Comparison of ENCODE assay signal across 33 mouse cellular contexts in genomic region chr16:21785000-21785399, GRCm38 (mm10). TPM values are rescaled to one million over a fixed set of nuclear protein-coding genes. Genes with fewer than 3 reads are reported as not detected.
DNase-seq lines count a peak whose midpoint lies in the region; ATAC-seq and TF ChIP-seq lines count a peak whose summit lies in the region.
"Had no signal": no experiment of that assay in that cellular context is flagged by ENCODE, and none has a peak within 500 bp of the region (broad histone marks: within the 10 kb centered on the region; RNA-seq: fewer than 3 reads in every experiment).

No protein-coding gene starts in this region.

- H3K4me2 ChIP-seq in intestine, postnatal 0 days (replicated peaks; ENCODE audit: low read depth), result no peak overlapping the region
- no peak overlapping the region for H3K4me2 ChIP-seq in intestine, embryonic 16.5 days (ENCODE audit: low read depth, low read length)
- H3K4me2 ChIP-seq in kidney, embryonic 14.5 days (replicated peaks; ENCODE audit: low read depth, low read length), result no peak overlapping the region
- H3K4me2 ChIP-seq: embryonic facial prominence, embryonic 15.5 days; heart, embryonic 15.5 days; hindbrain, embryonic 12.5 days; liver, embryonic 15.5 days; lung, embryonic 15.5 days; midbrain, embryonic 12.5 days; stomach, embryonic 15.5 days had no signal

- no peak overlapping the region for H3K9ac ChIP-seq in intestine, postnatal 0 days (ENCODE audit: low read depth, low read length)
- no peak overlapping the region for H3K9ac ChIP-seq in intestine, embryonic 16.5 days (ENCODE audit: low read depth, low read length)
- H3K9ac ChIP-seq in kidney, embryonic 14.5 days (ENCODE audit: low read depth, low read length), result no peak overlapping the region
- H3K9ac ChIP-seq: embryonic facial prominence, embryonic 15.5 days; heart, embryonic 15.5 days; hindbrain, embryonic 12.5 days; liver, embryonic 15.5 days; lung, embryonic 15.5 days; midbrain, embryonic 12.5 days; stomach, embryonic 15.5 days had no signal

- H3K27me3 ChIP-seq in intestine, postnatal 0 days (replicated peaks; ENCODE audit: control insufficient read depth, insufficient read depth, low read length), result no peaks in the 10 kb centered on the region
- H3K27me3 ChIP-seq in intestine, embryonic 16.5 days (replicated peaks; ENCODE audit: control insufficient read depth, insufficient read depth, low read length), result no peaks in the 10 kb centered on the region
- H3K27me3 ChIP-seq in kidney, embryonic 14.5 days (ENCODE audit: control insufficient read depth, insufficient read depth, low read length), result no peaks in the 10 kb centered on the region
- H3K27me3 ChIP-seq: embryonic facial prominence, embryonic 15.5 days; heart, embryonic 15.5 days; hindbrain, embryonic 12.5 days; liver, embryonic 15.5 days; lung, embryonic 15.5 days; Patski; stomach, embryonic 15.5 days had no signal

- ATAC-seq in intestine, postnatal 0 days, result no peak
- no peak for ATAC-seq in intestine, embryonic 16.5 days
- ATAC-seq in kidney, embryonic 14.5 days (ENCODE audit: low FRiP score, low TSS enrichment), result no peak
- ATAC-seq: forebrain, embryonic 14.5 days; Patski had no signal

- TF ChIP-seq CTCF in intestine, postnatal 0 days (IDR thresholded peaks at IDR 0.05; ENCODE audit: low read depth), result peak; percentile 35; the same call in 1 of the 2 replicates

- WGBS in intestine, postnatal 0 days, result 55% methylated on average over 4 of the region's 4 CpGs
- WGBS in intestine, embryonic 16.5 days, result 70% methylated on average over 4 of the region's 4 CpGs
- WGBS in kidney, embryonic 14.5 days, result 87% methylated on average over 4 of the region's 4 CpGs

- H3K27ac ChIP-seq in intestine, postnatal 0 days (ENCODE audit: low read depth, low read length), result no peak overlapping the region
- H3K27ac ChIP-seq in intestine, embryonic 16.5 days (ENCODE audit: low read length), result no peak overlapping the region
- no peak overlapping the region for H3K27ac ChIP-seq in kidney, embryonic 14.5 days (ENCODE audit: low read depth, low read length)
- H3K27ac ChIP-seq: embryonic facial prominence, embryonic 10.5 days; embryonic facial prominence, embryonic 15.5 days; heart, embryonic 10.5 days; heart, embryonic 15.5 days; hindbrain, embryonic 12.5 days; liver, embryonic 15.5 days; lung, embryonic 15.5 days; midbrain, embryonic 12.5 days; stomach, embryonic 15.5 days had no signal

- no peaks in the 10 kb centered on the region for H3K9me3 ChIP-seq in intestine, postnatal 0 days (ENCODE audit: control insufficient read depth)
- no peaks in the 10 kb centered on the region for H3K9me3 ChIP-seq in intestine, embryonic 16.5 days (ENCODE audit: control insufficient read depth, low read length)
- H3K9me3 ChIP-seq in kidney, embryonic 14.5 days (ENCODE audit: control insufficient read depth, low read length), result no peaks in the 10 kb centered on the region
- H3K9me3 ChIP-seq: embryonic facial prominence, embryonic 10.5 days; embryonic facial prominence, embryonic 15.5 days; heart, embryonic 10.5 days; heart, embryonic 15.5 days; hindbrain, embryonic 12.5 days; liver, embryonic 15.5 days; lung, embryonic 15.5 days; midbrain, embryonic 12.5 days; stomach, embryonic 15.5 days had no signal

- DNase-seq in 416B (ENCODE audit: low read depth) (peak; percentile 24), R1 (ENCODE audit: low read depth, low spot score) (peak; percentile 82)
- DNase-seq in CD4-positive helper T cell, adult 2 months (ENCODE audit: low read depth, low spot score), result peak; percentile 15
- DNase-seq in adrenal gland, postnatal 36 days, result no peak
- no peak for DNase-seq in lung, postnatal 14 days
- DNase-seq: adrenal gland, adult 2 months; B cell, adult 2 months; cerebellum, adult 2 months; cerebellum, postnatal 25 days; gastrocnemius, postnatal 25 days; heart, adult 11 months; heart, postnatal 36 days; kidney, adult 18-20 months; kidney, postnatal 4 days; layer of hippocampus, postnatal 36 days; left cerebral cortex, postnatal 4 days; lung, postnatal 36 days; right cerebral cortex, postnatal 25 days; thymus, postnatal 36 days had no signal

- no peaks in the 10 kb centered on the region for H3K36me3 ChIP-seq in intestine, postnatal 0 days (ENCODE audit: control insufficient read depth, insufficient read depth)
- no peaks in the 10 kb centered on the region for H3K36me3 ChIP-seq in intestine, embryonic 16.5 days (ENCODE audit: control insufficient read depth, insufficient read depth, low read length)
- no peaks in the 10 kb centered on the region for H3K36me3 ChIP-seq in kidney, embryonic 14.5 days (ENCODE audit: control insufficient read depth, insufficient read depth, low read length)
- H3K36me3 ChIP-seq: embryonic facial prominence, embryonic 10.5 days; embryonic facial prominence, embryonic 15.5 days; heart, embryonic 10.5 days; heart, embryonic 15.5 days; hindbrain, embryonic 12.5 days; liver, embryonic 15.5 days; lung, embryonic 15.5 days; midbrain, embryonic 12.5 days; stomach, embryonic 15.5 days had no signal

- H3K4me3 ChIP-seq in intestine, postnatal 0 days (ENCODE audit: low read depth, low read length), result no peak overlapping the region
- no peak overlapping the region for H3K4me3 ChIP-seq in intestine, embryonic 16.5 days (ENCODE audit: low read length)
- H3K4me3 ChIP-seq in kidney, embryonic 14.5 days (ENCODE audit: low read length), result no peak overlapping the region
- H3K4me3 ChIP-seq: embryonic facial prominence, embryonic 10.5 days; embryonic facial prominence, embryonic 15.5 days; heart, embryonic 10.5 days; heart, embryonic 15.5 days; hindbrain, embryonic 12.5 days; liver, embryonic 15.5 days; lung, embryonic 15.5 days; midbrain, embryonic 12.5 days; stomach, embryonic 15.5 days had no signal

- 0 out of 2 replicates have a peak, but pooled peaks cover 7% of the 10 kb centered on the region for H3K4me1 ChIP-seq in intestine, postnatal 0 days (replicated peaks; ENCODE audit: control insufficient read depth, insufficient read depth, low read length)
- peaks cover 7% of the 10 kb centered on the region; the same call in 1 of the 2 replicates for H3K4me1 ChIP-seq in intestine, embryonic 16.5 days (ENCODE audit: control insufficient read depth, insufficient read depth, low read length)
- H3K4me1 ChIP-seq in kidney, embryonic 14.5 days (ENCODE audit: control insufficient read depth, insufficient read depth, low read length), result peaks cover 6% of the 10 kb centered on the region; the same call in 1 of the 2 replicates
- H3K4me1 ChIP-seq: embryonic facial prominence, embryonic 15.5 days had no signal

RNA-seq across cellular contexts. Expression of gene Ehhadh, which starts 2.6 kb away (rescaled TPM):
- polyA plus RNA-seq in intestine, postnatal 0 days (2015; fragmentation: Nextera tagmentation; extraction: Ambion mirVana), result 36.4 and 38.3 TPM in 2 replicates
- polyA plus RNA-seq in intestine, embryonic 16.5 days (2015; fragmentation: Nextera tagmentation; extraction: Ambion mirVana), result 20.2 and 25.9 TPM in 2 replicates
- total RNA-seq in adrenal gland, postnatal 36 days (2021), result 10 to 100 TPM; 35.8 to 59.4 TPM
- 1.1 and 1.9 TPM in 2 replicates for polyA plus RNA-seq in kidney, embryonic 14.5 days (2014; fragmentation: Nextera tagmentation; extraction: Ambion mirVana)

RNA-seq across cellular contexts. Expression of gene Map3k13, which starts 9.1 kb away (rescaled TPM):
- polyA plus RNA-seq in intestine, postnatal 0 days (2015; fragmentation: Nextera tagmentation; extraction: Ambion mirVana), result 4.7 and 5.6 TPM in 2 replicates
- 2.2 and 2.8 TPM in 2 replicates for polyA plus RNA-seq in intestine, embryonic 16.5 days (2015; fragmentation: Nextera tagmentation; extraction: Ambion mirVana)
- 1 to 10 TPM in 1 of 2 experiments, under 1 TPM in 1; 0.82 to 1.1 TPM for total RNA-seq in adrenal gland, postnatal 36 days (2021)
- polyA plus RNA-seq in kidney, embryonic 14.5 days (2014; fragmentation: Nextera tagmentation; extraction: Ambion mirVana), result 0.60 and 1.2 TPM in 2 replicates

Comparison
In these comparisons a context has a peak if more than half of its experiments do, and no peak if none do; other contexts are left out.
1. DNase-seq: peak in 416B (single experiment), CD4-positive helper T cell, adult 2 months (single experiment) and R1 (single experiment); none in adrenal gland, postnatal 36 days (0 of 2) and lung, postnatal 14 days (single experiment).